8 mouse cellular contexts compared by ENCODE assay signal in the genomic region with DNA sequence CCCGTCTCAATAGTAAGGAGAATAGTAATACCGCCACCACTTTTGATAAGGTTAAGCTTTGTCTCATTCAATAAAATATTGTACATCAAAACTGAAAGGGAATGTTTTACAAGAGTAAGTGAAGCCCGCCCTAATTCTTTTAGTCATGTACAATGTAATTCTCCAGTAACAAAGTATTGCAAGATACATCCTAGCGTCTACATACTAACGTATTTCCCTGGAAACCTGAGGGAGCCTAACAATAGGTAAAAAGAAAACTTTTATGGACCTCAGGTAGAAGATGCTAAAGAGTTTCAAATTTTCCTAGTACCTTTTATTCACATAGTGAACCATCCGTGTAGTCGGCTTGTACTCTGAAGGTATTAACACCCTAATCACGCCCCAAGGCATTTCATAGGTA. TPM values are rescaled to one million over a fixed set of nuclear protein-coding genes. Genes with fewer than 3 reads are reported as not detected.
DNase-seq lines count a peak whose midpoint lies in the region; ATAC-seq and TF ChIP-seq lines count a peak whose summit lies in the region.

No protein-coding gene starts in this region.

- no peaks in the 10 kb centered on the region for H3K36me3 ChIP-seq in hindbrain, embryonic 15.5 days
- H3K36me3 ChIP-seq in midbrain, embryonic 16.5 days (ENCODE audit: control insufficient read depth, insufficient read depth, low read length) = no peaks in the 10 kb centered on the region

- no peaks in the 10 kb centered on the region for H3K4me1 ChIP-seq in cortical plate, adult 2 months (ENCODE audit: control insufficient read depth, insufficient read depth, low read length)
- H3K4me1 ChIP-seq in hindbrain, embryonic 15.5 days (replicated peaks) = peaks cover 8% of the 10 kb centered on the region; the same call in 1 of the 2 replicates
- peaks cover 16% of the 10 kb centered on the region for H3K4me1 ChIP-seq in midbrain, embryonic 16.5 days (ENCODE audit: control insufficient read depth, insufficient read depth, low read length)

- ATAC-seq in hindbrain, embryonic 15.5 days (ENCODE audit: low FRiP score, low read depth) = no peak
- ATAC-seq in midbrain, embryonic 16.5 days = no peak

- peak overlapping the region; percentile 68; the same call in 1 of the 2 replicates for H3K9ac ChIP-seq in hindbrain, embryonic 15.5 days
- 0 out of 2 replicates have a peak overlapping the region, but pooled peaks have one; percentile 16 for H3K9ac ChIP-seq in midbrain, embryonic 16.5 days (ENCODE audit: low read depth, low read length)

- WGBS in hindbrain, embryonic 15.5 days = 22% methylated on average over 8 of the region's 8 CpGs
- WGBS in midbrain, embryonic 16.5 days = 24% methylated on average over 8 of the region's 8 CpGs

- no peak for DNase-seq in left cerebral cortex, adult 2 months (ENCODE audit: extremely low spot score in 1 of 2, low spot score in 2 of 2)
- DNase-seq in left cerebral cortex, postnatal 14 days (ENCODE audit: low spot score in 2 of 2) = no peak
- no peak for DNase-seq in ovary, postnatal 36 days (ENCODE audit: low spot score)
- DNase-seq in thymus, adult 18-20 months = no peak
- DNase-seq in urinary bladder, postnatal 25 days (ENCODE audit: low spot score) = no peak

- TF ChIP-seq CTCF in left cerebral cortex, adult 2 months (IDR thresholded peaks at IDR 0.05) = no peak
- no peak for TF ChIP-seq CTCF in cortical plate, adult 2 months (IDR thresholded peaks at IDR 0.05; ENCODE audit: extremely low read depth, insufficient read depth, low read length)

- H3K27me3 ChIP-seq in hindbrain, embryonic 15.5 days = no peaks in the 10 kb centered on the region
- H3K27me3 ChIP-seq in midbrain, embryonic 16.5 days (ENCODE audit: control insufficient read depth, insufficient read depth, low read depth, low read length) = no peaks in the 10 kb centered on the region

- peak overlapping the region; percentile 60 for H3K4me3 ChIP-seq in left cerebral cortex, adult 2 months
- peak overlapping the region; percentile 94 for H3K4me3 ChIP-seq in cortical plate, adult 2 months (ENCODE audit: insufficient read depth, low read length)
- H3K4me3 ChIP-seq in hindbrain, embryonic 15.5 days = peak overlapping the region; percentile 60
- H3K4me3 ChIP-seq in midbrain, embryonic 16.5 days (ENCODE audit: low read depth, low read length) = peak overlapping the region; percentile 59

- TF ChIP-seq POLR2A in cortical plate, adult 2 months (IDR thresholded peaks at IDR 0.05; ENCODE audit: extremely low read depth, insufficient read depth, low read length) = no peak

- peak overlapping the region; percentile 56 for H3K4me2 ChIP-seq in hindbrain, embryonic 15.5 days
- H3K4me2 ChIP-seq in midbrain, embryonic 16.5 days (ENCODE audit: low read length) = peak overlapping the region; percentile 62

- no peaks in the 10 kb centered on the region for H3K9me3 ChIP-seq in hindbrain, embryonic 15.5 days
- no peaks in the 10 kb centered on the region for H3K9me3 ChIP-seq in midbrain, embryonic 16.5 days (replicated peaks; ENCODE audit: control insufficient read depth, low read length, poor library complexity, severe bottlenecking)

- H3K27ac ChIP-seq in left cerebral cortex, adult 2 months = peak overlapping the region; percentile 95; the same call in 1 of the 2 replicates
- H3K27ac ChIP-seq in cortical plate, adult 2 months (ENCODE audit: insufficient read depth, low read length) = no peak overlapping the region
- H3K27ac ChIP-seq in hindbrain, embryonic 15.5 days (replicated peaks) = no peak overlapping the region
- no peak overlapping the region for H3K27ac ChIP-seq in midbrain, embryonic 16.5 days (ENCODE audit: low read length)

- intact Hi-C loops in left cerebral cortex, adult 2 months (cut with DNase I) = loop anchor here (2.0 to 5.0 kb wide), 3 partner anchors 88 to 678 kb away; a partner anchor contains a TSS
- intact Hi-C loops in left cerebral cortex, postnatal 14 days (cut with DNase I) = no loop called here

RNA-seq across cellular contexts. Expression of a gene that starts 1.4 kb away (rescaled TPM):
- total RNA-seq in left cerebral cortex, adult 2 months (2021) = 10 to 100 TPM; 75.6 to 86.4 TPM
- total RNA-seq in left cerebral cortex, postnatal 14 days (2021) = 10 to 100 TPM; 76.8 to 81.5 TPM
- 36.6 and 37.3 TPM in 2 replicates for polyA plus RNA-seq in cortical plate, adult 2 months (2012; rRNA removed)
- polyA plus RNA-seq in hindbrain, embryonic 15.5 days (2015; fragmentation: Nextera tagmentation; extraction: Ambion mirVana) = 13.0 and 14.5 TPM in 2 replicates
- polyA plus RNA-seq in midbrain, embryonic 16.5 days (2015; fragmentation: Nextera tagmentation; extraction: Ambion mirVana) = 11.8 and 12.6 TPM in 2 replicates
